8 mouse cellular contexts compared by ENCODE assay signal in genomic region chr9:99587505-99588202, GRCm38 (mm10). TPM values are rescaled to one million over a fixed set of nuclear protein-coding genes. Genes with fewer than 3 reads are reported as not detected.
DNase-seq lines count a peak whose midpoint lies in the region; ATAC-seq and TF ChIP-seq lines count a peak whose summit lies in the region.

No protein-coding gene starts in this region.

- no peak for ATAC-seq in forebrain, embryonic 16.5 days
- peak; percentile 76; the same call in 1 of the 2 replicates for ATAC-seq in erythroblast, adult 5-6 weeks (replicated peaks; ENCODE audit: low FRiP score, poor library complexity, severe bottlenecking)
- peak; percentile 64 for ATAC-seq in kidney, embryonic 15.5 days (replicated peaks; ENCODE audit: low FRiP score)
- peak; percentile 49; the same call in 1 of the 2 replicates for ATAC-seq in lung, embryonic 14.5 days (ENCODE audit: insufficient read depth)

- H3K9ac ChIP-seq in forebrain, embryonic 16.5 days (replicated peaks; ENCODE audit: low read depth, low read length): no peak overlapping the region
- no peak overlapping the region for H3K9ac ChIP-seq in kidney, embryonic 15.5 days
- H3K9ac ChIP-seq in lung, embryonic 14.5 days: no peak overlapping the region

- H3K27ac ChIP-seq in forebrain, embryonic 10.5 days: no peak overlapping the region
- no peak overlapping the region for H3K27ac ChIP-seq in forebrain, embryonic 16.5 days (ENCODE audit: low read length)
- no peak overlapping the region for H3K27ac ChIP-seq in kidney, embryonic 15.5 days
- H3K27ac ChIP-seq in lung, embryonic 14.5 days (ENCODE audit: low read depth): no peak overlapping the region
- H3K27ac ChIP-seq in small intestine, adult 2 months (ENCODE audit: insufficient read depth, low read depth, low read length): no peak overlapping the region

- TF ChIP-seq POLR2A in small intestine, adult 2 months (IDR thresholded peaks at IDR 0.05; ENCODE audit: low read depth, low read length): no peak

- H3K9me3 ChIP-seq in forebrain, embryonic 10.5 days: no peaks in the 10 kb centered on the region
- H3K9me3 ChIP-seq in forebrain, embryonic 16.5 days (ENCODE audit: control insufficient read depth, low read length): no peaks in the 10 kb centered on the region
- no peaks in the 10 kb centered on the region for H3K9me3 ChIP-seq in kidney, embryonic 15.5 days (replicated peaks)
- no peaks in the 10 kb centered on the region for H3K9me3 ChIP-seq in lung, embryonic 14.5 days (ENCODE audit: low read depth, low read length)

- 25% methylated on average over 8 of the region's 8 CpGs for WGBS in forebrain, embryonic 10.5 days
- WGBS in forebrain, embryonic 16.5 days: 30% methylated on average over 8 of the region's 8 CpGs
- 29% methylated on average over 8 of the region's 8 CpGs for WGBS in kidney, embryonic 15.5 days
- 28% methylated on average over 8 of the region's 8 CpGs for WGBS in lung, embryonic 14.5 days
- 29% methylated on average over 8 of the region's 8 CpGs for WGBS in small intestine, adult 2 months

- no peaks in the 10 kb centered on the region for H3K27me3 ChIP-seq in forebrain, embryonic 10.5 days (ENCODE audit: poor library complexity, severe bottlenecking)
- no peaks in the 10 kb centered on the region for H3K27me3 ChIP-seq in forebrain, embryonic 16.5 days (replicated peaks; ENCODE audit: control insufficient read depth, insufficient read depth, low read length)
- no peaks in the 10 kb centered on the region for H3K27me3 ChIP-seq in kidney, embryonic 15.5 days
- H3K27me3 ChIP-seq in lung, embryonic 14.5 days (ENCODE audit: insufficient read depth, low read length): no peaks in the 10 kb centered on the region
- no peaks in the 10 kb centered on the region for H3K27me3 ChIP-seq in small intestine, adult 2 months (ENCODE audit: control insufficient read depth, insufficient read depth, low read length)

- peak; percentile 68 for DNase-seq in forebrain, embryonic 10.5 days (ENCODE audit: extremely low spot score, low spot score)
- peak; percentile 76 to 79 for DNase-seq in B cell, adult 2 months
- DNase-seq in adrenal gland, postnatal 4 days (ENCODE audit: low spot score in 2 of 2): peak; percentile 18 to 24
- peak; percentile 81 for DNase-seq in lung, embryonic 14.5 days

- H3K4me2 ChIP-seq in forebrain, embryonic 16.5 days (ENCODE audit: low read length): no peak overlapping the region
- H3K4me2 ChIP-seq in kidney, embryonic 15.5 days: no peak overlapping the region
- H3K4me2 ChIP-seq in lung, embryonic 14.5 days: no peak overlapping the region

- no peak overlapping the region for H3K4me3 ChIP-seq in forebrain, embryonic 10.5 days
- H3K4me3 ChIP-seq in forebrain, embryonic 16.5 days (replicated peaks; ENCODE audit: low read length): no peak overlapping the region
- H3K4me3 ChIP-seq in kidney, embryonic 15.5 days (replicated peaks): no peak overlapping the region
- H3K4me3 ChIP-seq in lung, embryonic 14.5 days (ENCODE audit: low read depth, low read length): no peak overlapping the region
- H3K4me3 ChIP-seq in small intestine, adult 2 months (ENCODE audit: low read depth, low read length): no peak overlapping the region

- H3K4me1 ChIP-seq in forebrain, embryonic 10.5 days: no peaks in the 10 kb centered on the region
- H3K4me1 ChIP-seq in forebrain, embryonic 16.5 days (replicated peaks; ENCODE audit: control insufficient read depth, insufficient read depth, low read length): no peaks in the 10 kb centered on the region
- H3K4me1 ChIP-seq in kidney, embryonic 15.5 days: no peaks in the 10 kb centered on the region
- H3K4me1 ChIP-seq in lung, embryonic 14.5 days (ENCODE audit: insufficient read depth): no peaks in the 10 kb centered on the region
- no peaks in the 10 kb centered on the region for H3K4me1 ChIP-seq in small intestine, adult 2 months (ENCODE audit: control insufficient read depth, insufficient read depth, insufficient read length, low read length)

- peak; percentile 88 for TF ChIP-seq CTCF in lung, embryonic 14.5 days (IDR thresholded peaks at IDR 0.05; ENCODE audit: low read depth)
- peak; percentile 95; the same call in 1 of the 2 replicates for TF ChIP-seq CTCF in small intestine, adult 2 months (IDR thresholded peaks at IDR 0.05; ENCODE audit: extremely low read depth, insufficient read length, insufficient replicate concordance, low read depth, low read length)

- H3K36me3 ChIP-seq in forebrain, embryonic 10.5 days (replicated peaks): peaks cover 33% of the 10 kb centered on the region
- H3K36me3 ChIP-seq in forebrain, embryonic 16.5 days (ENCODE audit: control insufficient read depth, insufficient read depth): peaks cover 11% of the 10 kb centered on the region
- H3K36me3 ChIP-seq in kidney, embryonic 15.5 days: peaks cover 20% of the 10 kb centered on the region
- H3K36me3 ChIP-seq in lung, embryonic 14.5 days (ENCODE audit: insufficient read depth): peaks cover 21% of the 10 kb centered on the region
- peaks cover 15% of the 10 kb centered on the region for H3K36me3 ChIP-seq in small intestine, adult 2 months (ENCODE audit: control insufficient read depth, insufficient read depth, low read length)

RNA-seq across cellular contexts. Expression of gene Dbr1, which starts 12.1 kb away (rescaled TPM):
- 49.7 and 52.6 TPM in 2 replicates for polyA plus RNA-seq in forebrain, embryonic 10.5 days (2016; fragmentation: Nextera tagmentation; extraction: Ambion mirVana)
- 28.1 and 32.1 TPM in 2 replicates for polyA plus RNA-seq in forebrain, embryonic 16.5 days (2015; fragmentation: Nextera tagmentation; extraction: Ambion mirVana)
- 10 to 100 TPM; 18.8 to 21.2 TPM for total RNA-seq in adrenal gland, postnatal 4 days (2021)
- total RNA-seq in erythroblast, adult 5-6 weeks (2015; ENCODE audit: low replicate concordance): 2.5 and 6.9 TPM in 2 replicates
- total RNA-seq in erythroblast, adult 5-6 weeks (2017; ENCODE audit: low replicate concordance): 11.2 and 14.5 TPM in 2 replicates
- polyA plus RNA-seq in kidney, embryonic 15.5 days (2015; fragmentation: Nextera tagmentation; extraction: Ambion mirVana): 29.0 and 31.6 TPM in 2 replicates
- polyA plus RNA-seq in lung, embryonic 14.5 days (2014; fragmentation: Nextera tagmentation; extraction: Ambion mirVana): 32.1 and 33.9 TPM in 2 replicates
- 4.3 and 11.9 TPM in 2 replicates for polyA plus RNA-seq in small intestine, adult 2 months (2012; rRNA removed)

RNA-seq across cellular contexts. Expression of gene Armc8, which starts 19.0 kb away (rescaled TPM):
- 29.9 and 30.4 TPM in 2 replicates for polyA plus RNA-seq in forebrain, embryonic 10.5 days (2016; fragmentation: Nextera tagmentation; extraction: Ambion mirVana)
- polyA plus RNA-seq in forebrain, embryonic 16.5 days (2015; fragmentation: Nextera tagmentation; extraction: Ambion mirVana): 65.7 and 69.2 TPM in 2 replicates
- total RNA-seq in adrenal gland, postnatal 4 days (2021): 10 to 100 TPM; 34.3 to 38.9 TPM
- 17.6 and 34.0 TPM in 2 replicates for total RNA-seq in erythroblast, adult 5-6 weeks (2015; ENCODE audit: low replicate concordance)
- 14.4 and 19.3 TPM in 2 replicates for total RNA-seq in erythroblast, adult 5-6 weeks (2017; ENCODE audit: low replicate concordance)
- 23.1 and 23.9 TPM in 2 replicates for polyA plus RNA-seq in kidney, embryonic 15.5 days (2015; fragmentation: Nextera tagmentation; extraction: Ambion mirVana)
- 26.1 and 26.6 TPM in 2 replicates for polyA plus RNA-seq in lung, embryonic 14.5 days (2014; fragmentation: Nextera tagmentation; extraction: Ambion mirVana)
- polyA plus RNA-seq in small intestine, adult 2 months (2012; rRNA removed): 5.9 and 9.5 TPM in 2 replicates

RNA-seq across cellular contexts. Expression of gene A4gnt, which starts 24.6 kb away (rescaled TPM):
- polyA plus RNA-seq in forebrain, embryonic 10.5 days (2016; fragmentation: Nextera tagmentation; extraction: Ambion mirVana): not detected in 2 replicates
- polyA plus RNA-seq in forebrain, embryonic 16.5 days (2015; fragmentation: Nextera tagmentation; extraction: Ambion mirVana): not detected in 2 replicates
- total RNA-seq in adrenal gland, postnatal 4 days (2021): under 1 TPM in 1 of 2 experiments, not detected in 1; 0.20 TPM
- total RNA-seq in erythroblast, adult 5-6 weeks (2015; ENCODE audit: low replicate concordance): not detected in 2 replicates
- not detected in 2 replicates for total RNA-seq in erythroblast, adult 5-6 weeks (2017; ENCODE audit: low replicate concordance)
- polyA plus RNA-seq in kidney, embryonic 15.5 days (2015; fragmentation: Nextera tagmentation; extraction: Ambion mirVana): 0.44 and 0.51 TPM in 2 replicates
- not detected in 2 replicates for polyA plus RNA-seq in lung, embryonic 14.5 days (2014; fragmentation: Nextera tagmentation; extraction: Ambion mirVana)
- 1.1 and 8.7 TPM in 2 replicates for polyA plus RNA-seq in small intestine, adult 2 months (2012; rRNA removed)

RNA-seq across cellular contexts. Expression of gene Dzip1l, which starts 41.6 kb away (rescaled TPM):
- polyA plus RNA-seq in forebrain, embryonic 10.5 days (2016; fragmentation: Nextera tagmentation; extraction: Ambion mirVana): 28.2 and 30.7 TPM in 2 replicates
- 12.2 and 13.3 TPM in 2 replicates for polyA plus RNA-seq in forebrain, embryonic 16.5 days (2015; fragmentation: Nextera tagmentation; extraction: Ambion mirVana)
- 10 to 100 TPM; 11.2 to 15.6 TPM for total RNA-seq in adrenal gland, postnatal 4 days (2021)
- not detected in 2 replicates for total RNA-seq in erythroblast, adult 5-6 weeks (2015; ENCODE audit: low replicate concordance)
- total RNA-seq in erythroblast, adult 5-6 weeks (2017; ENCODE audit: low replicate concordance): not detected in 2 replicates
- 19.7 and 26.7 TPM in 2 replicates for polyA plus RNA-seq in kidney, embryonic 15.5 days (2015; fragmentation: Nextera tagmentation; extraction: Ambion mirVana)
- 26.1 and 33.1 TPM in 2 replicates for polyA plus RNA-seq in lung, embryonic 14.5 days (2014; fragmentation: Nextera tagmentation; extraction: Ambion mirVana)
- polyA plus RNA-seq in small intestine, adult 2 months (2012; rRNA removed): 1.2 and 1.4 TPM in 2 replicates

Comparison
In these comparisons a context has a peak if more than half of its experiments do, and no peak if none do; other contexts are left out.
1. DNase-seq: peak in every context shown above with its lines; median percentile 81 in lung, embryonic 14.5 days; 78 in B cell, adult 2 months; 68 in forebrain, embryonic 10.5 days; 21 in adrenal gland, postnatal 4 days.